Mouse (Mus musculus) kidney, embryonic 16.5 days (tissue): ENCODE results near the gene Slc6a20b. TPM values are rescaled to one million over a fixed set of nuclear protein-coding genes. Genes with fewer than 3 reads are reported as not detected.
A peak's percentile ranks its signal among the peaks of the same experiment; 100 is the strongest.

Experiments
- ATAC-seq: fragments of 200-750 bp; cut with Nextera tagmentation; 2 replicates; pipeline ENCODE4 v1.8.0; 2017; ENCODE audit warnings: moderate TSS enrichment; ENCODE audit not compliant: low FRiP score, low TSS enrichment
- H3K27ac ChIP-seq: fragments of 300-500 bp; sonication (generic); 2 replicates; pipeline ENCODE4 v1.5.1; 2014; ENCODE audit warnings: low read length
- H3K27me3 ChIP-seq: fragments of 300-500 bp; sonication (generic); 2 replicates; pipeline ENCODE4 v1.6.1; 2014; ENCODE audit warnings: low read length, control low read depth, mixed read lengths; ENCODE audit not compliant: insufficient read depth
- H3K36me3 ChIP-seq: fragments of 300-500 bp; sonication (generic); 2 replicates; pipeline ENCODE4 v1.6.1; 2014; ENCODE audit warnings: low read length, control low read depth, mixed read lengths; ENCODE audit not compliant: insufficient read depth
- H3K4me1 ChIP-seq: fragments of 300-500 bp; sonication (generic); 2 replicates; pipeline ENCODE4 v1.6.1; 2014; ENCODE audit warnings: low read length, control low read depth, mixed read lengths; ENCODE audit not compliant: insufficient read depth
- H3K4me2 ChIP-seq: fragments of 300-500 bp; sonication (generic); replicated peaks from 2 replicates; pipeline ENCODE4 v1.6.1; 2014; ENCODE audit warnings: low read depth, low read length
- H3K4me3 ChIP-seq: fragments of 300-500 bp; sonication (generic); 2 replicates; pipeline ENCODE4 v1.5.1; 2014; ENCODE audit warnings: mild to moderate bottlenecking, low read length
- H3K9ac ChIP-seq: fragments of 300-500 bp; sonication (generic); replicated peaks from 2 replicates; pipeline ENCODE4 v1.6.1; 2014; ENCODE audit warnings: low read length
- H3K9me3 ChIP-seq: fragments of 300-500 bp; sonication (generic); 2 replicates; pipeline ENCODE4 v1.6.1; 2016; ENCODE audit warnings: low read length, control low read depth
- WGBS: fragments of 180-500 bp; shearing (Covaris S2); extraction: QIAGEN DNeasy Blood & Tissue Kit; methylation state at CpG from one replicate; pipeline ENCODE4 v1.1.7; 2014; 5-methylcytosine and 5-hydroxymethylcytosine counted together
- polyA plus RNA-seq: library from polyadenylated mRNA; unstranded; fragments of >200 nt; fragmentation: Nextera tagmentation; extraction: Ambion mirVana; gene quantifications from 2 replicates; pipeline ENCODE4 v1.2.1, GENCODE M21; 2015

Slc6a20b gene
- polyA plus RNA-seq, 1 experiment from 2014 or later, result 7.9 TPM

- H3K9ac ChIP-seq, result no peak overlapping the region
- no peak overlapping the region for H3K27ac ChIP-seq
- ATAC-seq, result no peak
- H3K4me2 ChIP-seq, result no peak overlapping the region
- no peak overlapping the region for H3K4me3 ChIP-seq
- H3K9me3 ChIP-seq, result no peaks in the 10 kb centered on the region
- 77% methylated on average over 1 of the region's 1 CpGs for WGBS
- no peaks in the 10 kb centered on the region for H3K27me3 ChIP-seq
- H3K4me1 ChIP-seq, result no peaks in the 10 kb centered on the region
- H3K36me3 ChIP-seq, result no peaks in the 10 kb centered on the region
Measured at GRCm38 (mm10) chr9:123640106-123640505, 7.7 kb upstream of the Slc6a20b start.

- peak; percentile 85 for ATAC-seq
- Histone ChIP-seq H3K4me2 (no peak overlapping the region), H3K27ac (no peak overlapping the region), H3K9me3 (no peaks in the 10 kb centered on the region), H3K4me3 (no peak overlapping the region), H3K27me3 (no peaks in the 10 kb centered on the region), H3K9ac (no peak overlapping the region), H3K4me1 (no peaks in the 10 kb centered on the region), H3K36me3 (no peaks in the 10 kb centered on the region)
- WGBS, result 90% methylated on average over 1 of the region's 1 CpGs
Measured at GRCm38 (mm10) chr9:123638668-123639089, 6.3 kb upstream of the Slc6a20b start.

GRCm38 (mm10) chr9:123638231-123638630 lies 5.9 kb upstream of the Slc6a20b start:
- no peak overlapping the region for H3K4me3 ChIP-seq
- H3K9me3 ChIP-seq, result no peaks in the 10 kb centered on the region
- H3K36me3 ChIP-seq, result no peaks in the 10 kb centered on the region
- H3K4me1 ChIP-seq, result no peaks in the 10 kb centered on the region
- H3K9ac ChIP-seq, result no peak overlapping the region
- no peaks in the 10 kb centered on the region for H3K27me3 ChIP-seq
- no peak for ATAC-seq
- H3K4me2 ChIP-seq, result no peak overlapping the region
- H3K27ac ChIP-seq, result no peak overlapping the region

- ATAC-seq, result no peak
- WGBS, result 68% methylated on average over 5 of the region's 5 CpGs
- no peak overlapping the region for H3K4me3 ChIP-seq
- no peaks in the 10 kb centered on the region for H3K4me1 ChIP-seq
- no peak overlapping the region for H3K27ac ChIP-seq
- no peak overlapping the region for H3K4me2 ChIP-seq
- no peaks in the 10 kb centered on the region for H3K9me3 ChIP-seq
- H3K36me3 ChIP-seq, result no peaks in the 10 kb centered on the region
- H3K9ac ChIP-seq, result no peak overlapping the region
- no peaks in the 10 kb centered on the region for H3K27me3 ChIP-seq
Measured at GRCm38 (mm10) chr9:123636771-123637170, 4.4 kb upstream of the Slc6a20b start.

DNA sequence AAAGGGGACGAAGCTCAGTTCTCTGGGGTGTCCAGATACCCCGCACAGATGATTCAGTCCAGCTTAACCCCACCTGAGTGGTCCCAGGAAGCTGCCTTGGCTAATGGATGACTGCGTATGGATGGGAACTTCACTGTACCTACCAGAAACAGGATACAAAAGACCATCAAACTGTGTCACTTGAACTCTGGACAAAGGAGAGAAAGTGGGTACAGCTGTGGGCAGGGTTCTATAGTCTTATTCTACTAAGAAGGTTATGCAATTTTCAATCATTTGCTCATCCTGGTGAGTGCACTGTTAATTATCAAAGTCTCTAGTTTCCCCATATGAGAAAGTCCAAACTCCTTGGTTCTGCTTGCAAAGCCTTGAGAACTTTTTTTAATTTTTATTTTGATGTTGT lies 628 bp upstream of the Slc6a20b start:
- Histone ChIP-seq H3K36me3 (no peaks in the 10 kb centered on the region), H3K9me3 (no peaks in the 10 kb centered on the region), H3K27me3 (no peaks in the 10 kb centered on the region), H3K27ac (no peak overlapping the region), H3K4me1 (no peaks in the 10 kb centered on the region), H3K9ac (no peak overlapping the region), H3K4me3 (no peak overlapping the region), H3K4me2 (no peak overlapping the region)
- WGBS, result 83% methylated on average over 3 of the region's 3 CpGs
- no peak for ATAC-seq

GRCm38 (mm10) chr9:123631666-123632065 lies 699 bp downstream of the Slc6a20b start:
- H3K4me1 ChIP-seq, result no peaks in the 10 kb centered on the region
- no peak overlapping the region for H3K4me3 ChIP-seq
- ATAC-seq, result no peak
- no peak overlapping the region for H3K4me2 ChIP-seq
- H3K9me3 ChIP-seq, result no peaks in the 10 kb centered on the region
- no peaks in the 10 kb centered on the region for H3K36me3 ChIP-seq
- whole genome bisulfite sequencing, result 86% methylated on average over 3 of the region's 3 CpGs
- H3K27ac ChIP-seq, result no peak overlapping the region
- no peak overlapping the region for H3K9ac ChIP-seq
- no peaks in the 10 kb centered on the region for H3K27me3 ChIP-seq

GRCm38 (mm10) chr9:123625821-123626220 lies 6.5 kb downstream of the Slc6a20b start:
- H3K27me3 ChIP-seq, result no peaks in the 10 kb centered on the region
- ATAC-seq, result no peak
- no peaks in the 10 kb centered on the region for H3K36me3 ChIP-seq
- no peak overlapping the region for H3K9ac ChIP-seq
- no peak overlapping the region for H3K4me2 ChIP-seq
- WGBS, result 89% methylated on average over 11 of the region's 11 CpGs
- no peaks in the 10 kb centered on the region for H3K9me3 ChIP-seq
- H3K27ac ChIP-seq, result no peak overlapping the region
- H3K4me1 ChIP-seq, result no peaks in the 10 kb centered on the region
- no peak overlapping the region for H3K4me3 ChIP-seq

GRCm38 (mm10) chr9:123624741-123625140 lies 7.6 kb downstream of the Slc6a20b start:
- WGBS, result 87% methylated on average over 2 of the region's 2 CpGs
- Histone ChIP-seq H3K4me3 (no peak overlapping the region), H3K4me1 (no peaks in the 10 kb centered on the region), H3K27me3 (no peaks in the 10 kb centered on the region), H3K27ac (no peak overlapping the region), H3K9ac (no peak overlapping the region), H3K36me3 (no peaks in the 10 kb centered on the region), H3K4me2 (no peak overlapping the region), H3K9me3 (no peaks in the 10 kb centered on the region)
- no peak for ATAC-seq

DNA sequence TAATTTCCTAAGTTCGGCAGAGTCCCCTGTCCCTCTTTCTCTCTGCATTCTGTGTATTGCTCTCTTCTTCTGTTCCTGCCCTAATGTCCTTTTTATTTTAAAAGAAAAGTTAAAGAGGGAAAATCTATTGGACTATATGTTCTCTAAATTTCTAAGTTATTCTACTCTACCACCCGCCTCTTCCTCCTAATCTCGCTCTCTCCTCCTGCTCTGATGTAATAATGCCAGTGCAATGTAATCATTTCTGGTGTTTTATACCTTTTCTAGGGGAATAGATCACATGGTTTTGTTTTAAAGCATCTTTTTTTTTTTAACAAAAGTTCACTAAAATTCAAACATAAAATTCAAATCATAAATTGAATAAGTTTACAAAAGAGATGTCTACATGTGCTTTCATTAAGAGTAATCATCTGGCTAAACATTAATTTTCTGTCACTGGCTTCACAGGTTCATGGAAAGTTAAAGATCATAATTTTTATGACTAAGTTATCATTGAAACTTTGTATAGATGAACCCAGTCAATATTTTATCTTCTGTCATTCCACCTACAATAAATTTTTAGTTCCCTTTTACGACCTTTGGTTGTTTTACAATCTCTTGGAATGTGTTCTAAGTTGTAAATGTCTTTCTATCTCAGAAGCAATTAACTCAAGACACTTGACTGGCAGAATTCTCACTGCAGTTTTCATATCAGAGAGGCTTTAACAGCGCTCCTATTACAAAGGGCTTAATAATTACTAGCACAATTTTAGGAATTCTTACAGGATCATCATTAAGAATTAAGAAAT lies 11.9 kb downstream of the Slc6a20b start:
- no peak overlapping the region for H3K4me2 ChIP-seq
- H3K9ac ChIP-seq, result no peak overlapping the region
- no peak overlapping the region for H3K4me3 ChIP-seq
- H3K27ac ChIP-seq, result no peak overlapping the region
- ATAC-seq, result no peak
- H3K4me1 ChIP-seq, result no peaks in the 10 kb centered on the region
- H3K36me3 ChIP-seq, result no peaks in the 10 kb centered on the region
- H3K27me3 ChIP-seq, result no peaks in the 10 kb centered on the region
- 73% methylated on average over 5 of the region's 5 CpGs for WGBS
- H3K9me3 ChIP-seq, result no peaks in the 10 kb centered on the region

- Histone ChIP-seq H3K4me2 (no peak overlapping the region), H3K27me3 (no peaks in the 10 kb centered on the region), H3K4me3 (no peak overlapping the region), H3K9me3 (no peaks in the 10 kb centered on the region), H3K36me3 (no peaks in the 10 kb centered on the region), H3K27ac (no peak overlapping the region), H3K4me1 (no peaks in the 10 kb centered on the region), H3K9ac (no peak overlapping the region)
- no peak for ATAC-seq
- 80% methylated on average over 1 of the region's 1 CpGs for WGBS
Measured at GRCm38 (mm10) chr9:123601529-123601928, 30.8 kb downstream of the Slc6a20b start.
